Mouse (Mus musculus) adipocyte (in vitro differentiated cells): ENCODE results near the gene Wdr92.
A peak's percentile ranks its signal among the peaks of the same experiment; 100 is the strongest.
"Not testable (repeated sequence)": the region's sequence is repeated elsewhere in the genome, so short reads cannot be mapped to it uniquely, and the experiment has no call there.

Experiments
- DNase-seq: peaks from one replicate; pipeline ENCODE4 v3.0.0-alpha.2; 2016; ENCODE audit warnings: low spot score

Wdr92 gene

GRCm38 (mm10) chr11:17211258-17212140 is 29.6 kb downstream of the Wdr92 start, which contains the start of gene Pno1:
Gene Pno1, minus strand, starts transcription at chr11:17211568.
- DNase-seq: peak; percentile 99

- DNase-seq: no peak
Observed at GRCm38 (mm10) chr11:17212141-17212495, 30.2 kb downstream of the Wdr92 start.

GRCm38 (mm10) chr11:17212903-17213509 is 31.1 kb downstream of the Wdr92 start:
- no peak for DNase-seq

- DNase-seq: no peak
Observed at GRCm38 (mm10) chr11:17215475-17215874, 33.6 kb downstream of the Wdr92 start.

- no peak for DNase-seq
Observed at GRCm38 (mm10) chr11:17221126-17221525, 39.2 kb downstream of the Wdr92 start.

GRCm38 (mm10) chr11:17232792-17233191 is 50.9 kb downstream of the Wdr92 start:
- DNase-seq: no peak

- no peak for DNase-seq
Observed at GRCm38 (mm10) chr11:17236449-17237037, 54.6 kb downstream of the Wdr92 start.

- not testable (repeated sequence) for DNase-seq
Observed at GRCm38 (mm10) chr11:17238598-17238997, 56.7 kb downstream of the Wdr92 start.

- DNase-seq: no peak
Observed at GRCm38 (mm10) chr11:17248715-17249114, 66.8 kb downstream of the Wdr92 start.

GRCm38 (mm10) chr11:17256813-17257365 is 75.0 kb downstream of the Wdr92 start:
- no peak for DNase-seq

- peak; percentile 94 for DNase-seq
Observed at GRCm38 (mm10) chr11:17257443-17257842, 75.5 kb downstream of the Wdr92 start, which contains the start of gene C1d. Gene C1d, plus strand, starts transcription at chr11:17257579.

GRCm38 (mm10) chr11:17257861-17258260 is 76.0 kb downstream of the Wdr92 start:
- peak; percentile 56 for DNase-seq

- DNase-seq: no peak
Observed at GRCm38 (mm10) chr11:17267176-17267575, 85.3 kb downstream of the Wdr92 start.

GRCm38 (mm10) chr11:17268801-17269200 is 86.9 kb downstream of the Wdr92 start:
- peak; percentile 21 for DNase-seq

- peak; percentile 79 for DNase-seq
Observed at GRCm38 (mm10) chr11:17279959-17280358, 98.1 kb downstream of the Wdr92 start.
